Mouse (Mus musculus): ENCODE measurements at regions not wholly inside any gene's neighbourhood (a gene's known extent, or its start where the extent isn't known, plus 50 kb on each side); places are given as distances from the start of the nearest gene placed in this dataset.
A peak's percentile ranks its signal among the peaks of the same experiment; 100 is the strongest.

DNA sequence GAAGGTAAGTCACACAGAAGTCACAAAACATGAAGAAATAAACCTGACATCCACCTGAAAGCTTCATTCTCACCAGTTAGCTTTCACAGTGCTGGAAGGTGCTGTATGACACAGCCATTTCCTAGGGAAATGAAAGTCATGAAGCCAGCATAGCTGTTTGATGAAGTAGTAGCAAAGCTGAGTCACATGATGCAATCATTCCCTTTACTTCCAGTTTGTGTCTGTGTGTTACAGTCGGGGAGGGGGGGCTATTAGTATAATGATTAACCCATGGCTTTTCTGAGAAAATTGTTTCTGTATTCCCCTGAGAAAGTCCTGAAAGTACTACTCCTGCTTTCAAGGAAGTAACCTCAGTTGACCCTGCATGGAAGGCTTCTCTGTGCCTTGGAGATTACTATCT, 94.8 kb upstream of the Manea start:
- no peak overlapping the region for H3K9ac ChIP-seq (ENCODE audit: control insufficient read depth, low read depth, low read length, poor library complexity, severe bottlenecking)
- no peaks in the 10 kb centered on the region for H3K27me3 ChIP-seq (ENCODE audit: control insufficient read depth in 1 of 2, insufficient read depth in 2 of 2, low read length in 2 of 2)
- H3K27ac ChIP-seq (ENCODE audit: control insufficient read depth, low read depth, low read length) = no peak overlapping the region
- DNase-seq (ENCODE audit: low read depth, low spot score) = no peak
- no peaks in the 10 kb centered on the region for H3K79me2 ChIP-seq (ENCODE audit: control insufficient read depth, insufficient read depth, low read length, poor library complexity)
- no peak for TF ChIP-seq UBTF (IDR thresholded peaks at IDR 0.05; ENCODE audit: borderline replicate concordance, insufficient read depth, low read depth, low read length)
- peak; percentile 24; the same call in 1 of the 2 replicates for TF ChIP-seq USF1 (IDR thresholded peaks at IDR 0.05; ENCODE audit: low read depth, low read length)
- H3K9me3 ChIP-seq (replicated peaks; ENCODE audit: insufficient read depth, low read length) = no peaks in the 10 kb centered on the region
- H3K36me3 ChIP-seq (ENCODE audit: control insufficient read depth in 1 of 2, insufficient read depth in 2 of 2, low read length in 2 of 2) = no peaks in the 10 kb centered on the region
- no peaks in the 10 kb centered on the region for H3K4me1 ChIP-seq (ENCODE audit: control insufficient read depth in 1 of 2, insufficient read depth in 2 of 2, low read length in 2 of 2)
- H3K4me3 ChIP-seq (ENCODE audit: control insufficient read depth in 1 of 2, insufficient read depth in 1 of 2, low read depth in 2 of 2, low read length in 2 of 2) = no peak overlapping the region

DNA sequence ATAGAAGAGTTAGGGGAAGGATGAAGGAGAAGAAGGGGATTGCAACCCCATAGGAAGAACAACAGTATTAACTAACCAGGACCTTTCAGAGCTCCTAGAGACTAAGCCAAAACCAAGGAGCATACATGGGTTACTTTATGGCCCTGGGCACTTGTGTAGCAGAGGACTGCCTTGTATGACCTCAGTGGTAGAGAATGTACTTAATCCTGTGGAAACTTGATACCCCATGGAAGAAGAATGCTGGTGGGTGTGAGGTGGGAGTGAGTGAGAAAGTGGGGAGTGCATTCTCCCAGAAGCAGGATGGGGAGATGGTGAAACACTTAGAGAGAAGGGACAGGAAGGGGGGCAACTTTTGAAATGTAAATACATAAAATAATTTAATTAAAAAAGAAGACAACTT, 75.4 kb upstream of the Manea start:
- no peak overlapping the region for H3K4me3 ChIP-seq (ENCODE audit: control insufficient read depth in 1 of 2, insufficient read depth in 1 of 2, low read depth in 2 of 2, low read length in 2 of 2)
- no peaks in the 10 kb centered on the region for H3K4me1 ChIP-seq (ENCODE audit: control insufficient read depth in 1 of 2, insufficient read depth in 2 of 2, low read length in 2 of 2)
- H3K27ac ChIP-seq (ENCODE audit: control insufficient read depth, low read depth, low read length) = no peak overlapping the region
- H3K27me3 ChIP-seq (ENCODE audit: control insufficient read depth in 1 of 2, insufficient read depth in 2 of 2, low read length in 2 of 2) = no peaks in the 10 kb centered on the region
- H3K79me2 ChIP-seq (ENCODE audit: control insufficient read depth, insufficient read depth, low read length, poor library complexity) = no peaks in the 10 kb centered on the region
- no peaks in the 10 kb centered on the region for H3K36me3 ChIP-seq (ENCODE audit: control insufficient read depth in 1 of 2, insufficient read depth in 2 of 2, low read length in 2 of 2)
- DNase-seq (ENCODE audit: low read depth, low spot score) = no peak
- TF ChIP-seq MAFK (IDR thresholded peaks at IDR 0.05; ENCODE audit: borderline replicate concordance, low read depth, low read length) (no peak), KAT2A (conservative IDR thresholded peaks at IDR 0.05; ENCODE audit: low read depth, low read length) (no peak), ETS1 (IDR thresholded peaks at IDR 0.05; ENCODE audit: low read depth, low read length) (no peak), ELF1 (IDR thresholded peaks at IDR 0.05; ENCODE audit: low read depth, low read length) (no peak), ZC3H11A (IDR thresholded peaks at IDR 0.05; ENCODE audit: low read depth, low read length) (no peak), MYB (IDR thresholded peaks at IDR 0.05; ENCODE audit: low read depth, low read length) (no peak), CTCF (IDR thresholded peaks at IDR 0.05 in 2 of 3, conservative IDR thresholded peaks at IDR 0.05 in 1 of 3; ENCODE audit: control insufficient read depth in 1 of 3, insufficient read depth in 1 of 3, low read depth in 2 of 3, low read length in 3 of 3, poor library complexity in 1 of 3, severe bottlenecking in 1 of 3) (no peak), ZNF384 (IDR thresholded peaks at IDR 0.05; ENCODE audit: low read depth, low read length) (no peak), RCOR1 (IDR thresholded peaks at IDR 0.05; ENCODE audit: low read depth, low read length) (no peak), HCFC1 (IDR thresholded peaks at IDR 0.05; ENCODE audit: low read depth, low read length) (no peak), NRF1 (IDR thresholded peaks at IDR 0.05; ENCODE audit: insufficient read depth, low read depth, low read length, poor library complexity, severe bottlenecking) (no peak), TCF12 (IDR thresholded peaks at IDR 0.05; ENCODE audit: low read depth, low read length) (no peak), ZMIZ1 (IDR thresholded peaks at IDR 0.05; ENCODE audit: low read depth, low read length) (no peak)
- H3K9ac ChIP-seq (ENCODE audit: control insufficient read depth, low read depth, low read length, poor library complexity, severe bottlenecking) = no peak overlapping the region
- H3K9me3 ChIP-seq (replicated peaks; ENCODE audit: insufficient read depth, low read length) = no peaks in the 10 kb centered on the region

DNA sequence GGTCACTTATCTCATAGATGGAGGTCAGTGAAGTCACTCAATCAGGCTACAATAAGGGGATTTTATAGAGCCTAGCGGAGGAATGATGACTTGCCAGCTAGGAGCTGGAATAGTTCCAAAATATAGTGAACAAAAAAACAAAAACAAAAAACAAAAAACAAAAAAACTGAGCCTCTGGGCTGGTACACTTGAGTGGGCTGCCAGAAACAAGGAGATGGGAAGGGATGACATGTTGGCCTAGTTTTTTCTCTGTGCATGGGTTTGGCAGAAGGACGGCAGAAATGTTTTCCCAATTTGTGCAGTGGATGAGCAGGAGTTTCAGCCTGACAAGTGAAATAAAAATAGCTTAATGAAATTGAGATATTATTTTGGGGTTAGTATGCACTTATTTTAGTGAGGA, 57.6 kb upstream of the Manea start:
- no peak overlapping the region for H3K27ac ChIP-seq (ENCODE audit: control insufficient read depth, low read depth, low read length)
- H3K79me2 ChIP-seq (ENCODE audit: control insufficient read depth, insufficient read depth, low read length, poor library complexity) = no peaks in the 10 kb centered on the region
- no peaks in the 10 kb centered on the region for H3K36me3 ChIP-seq (ENCODE audit: control insufficient read depth in 1 of 2, insufficient read depth in 2 of 2, low read length in 2 of 2)
- no peak overlapping the region for H3K9ac ChIP-seq (ENCODE audit: control insufficient read depth, low read depth, low read length, poor library complexity, severe bottlenecking)
- DNase-seq (ENCODE audit: low read depth, low spot score) = no peak
- no peak for TF ChIP-seq GATA1 (IDR thresholded peaks at IDR 0.05; ENCODE audit: low read depth, low read length)
- no peak for TF ChIP-seq GABPA (IDR thresholded peaks at IDR 0.05; ENCODE audit: low read depth, low read length)
- TF ChIP-seq EP300 (IDR thresholded peaks at IDR 0.05; ENCODE audit: low read depth in 1 of 2, low read length in 2 of 2) = no peak
- TF ChIP-seq SMC3 (IDR thresholded peaks at IDR 0.05; ENCODE audit: low read depth, low read length) = no peak
- TF ChIP-seq UBTF (IDR thresholded peaks at IDR 0.05; ENCODE audit: borderline replicate concordance, insufficient read depth, low read depth, low read length) = no peak
- no peak for TF ChIP-seq MEF2A (IDR thresholded peaks at IDR 0.05; ENCODE audit: extremely low read depth, insufficient replicate concordance, low read depth, low read length, poor library complexity, severe bottlenecking)
- TF ChIP-seq TAL1 (IDR thresholded peaks at IDR 0.05; ENCODE audit: low read length) = no peak
- TF ChIP-seq CHD1 (IDR thresholded peaks at IDR 0.05; ENCODE audit: low read depth, low read length) = no peak
- no peak for TF ChIP-seq ZKSCAN1 (IDR thresholded peaks at IDR 0.05; ENCODE audit: low read depth, low read length)
- no peak for TF ChIP-seq CHD2 (IDR thresholded peaks at IDR 0.05; ENCODE audit: low read length)
- no peak for TF ChIP-seq ZC3H11A (IDR thresholded peaks at IDR 0.05; ENCODE audit: low read depth, low read length)
- TF ChIP-seq MYC (IDR thresholded peaks at IDR 0.05; ENCODE audit: low read depth, low read length) = no peak
- no peaks in the 10 kb centered on the region for H3K27me3 ChIP-seq (ENCODE audit: control insufficient read depth in 1 of 2, insufficient read depth in 2 of 2, low read length in 2 of 2)
- H3K4me1 ChIP-seq (ENCODE audit: control insufficient read depth in 1 of 2, insufficient read depth in 2 of 2, low read length in 2 of 2) = no peaks in the 10 kb centered on the region
- no peaks in the 10 kb centered on the region for H3K9me3 ChIP-seq (replicated peaks; ENCODE audit: insufficient read depth, low read length)
- H3K4me3 ChIP-seq (ENCODE audit: control insufficient read depth in 1 of 2, insufficient read depth in 1 of 2, low read depth in 2 of 2, low read length in 2 of 2) = no peak overlapping the region
